Mouse (Mus musculus): Measurements from ENCODE around the gene Cdc42ep4. TPM values are rescaled to one million over a fixed set of nuclear protein-coding genes. Genes with fewer than 3 reads are reported as not detected.

The Cdc42ep4 gene
- polyA plus RNA-seq, 1 experiment, result 32.4 TPM

- Histone ChIP-seq H3K27me3 (ENCODE audit: control insufficient read depth, insufficient read depth, low read length, poor library complexity, severe bottlenecking) (no peaks in the 10 kb centered on the region), H3K36me3 (ENCODE audit: control insufficient read depth, insufficient read depth, low read length, poor library complexity, severe bottlenecking) (peaks cover 4% of the 10 kb centered on the region), H3K4me1 (ENCODE audit: control insufficient read depth, insufficient read depth, low read length) (peaks cover 2% of the 10 kb centered on the region), H3K27ac (ENCODE audit: insufficient read depth, low read length) (peak overlapping the region; percentile 78), H3K9ac (ENCODE audit: low read depth, poor library complexity, severe bottlenecking) (peak overlapping the region; percentile 86), H3K4me3 (ENCODE audit: low read depth, low read length) (peak overlapping the region; percentile 97), H3K9me3 (replicated peaks; ENCODE audit: control insufficient read depth, insufficient read depth, low read length, poor library complexity, severe bottlenecking) (no peaks in the 10 kb centered on the region)
- TF ChIP-seq EP300 (IDR thresholded peaks at IDR 0.05; ENCODE audit: insufficient read depth, low read depth, low read length) (no peak), POLR2A (IDR thresholded peaks at IDR 0.05; ENCODE audit: insufficient read depth, low read length) (no peak)
Observed at GRCm38 (mm10) chr11:113682897-113683626, 68.6 kb downstream of the Cdc42ep4 start.

GRCm38 (mm10) chr11:113681979-113682378 is 69.7 kb downstream of the Cdc42ep4 start:
- TF ChIP-seq POLR2A (IDR thresholded peaks at IDR 0.05; ENCODE audit: insufficient read depth, low read length) (no peak), CTCF (IDR thresholded peaks at IDR 0.05; ENCODE audit: low read depth, low read length) (no peak), EP300 (IDR thresholded peaks at IDR 0.05; ENCODE audit: insufficient read depth, low read depth, low read length) (no peak)
- Histone ChIP-seq H3K27ac (ENCODE audit: insufficient read depth, low read length) (no peak overlapping the region), H3K4me3 (ENCODE audit: low read depth, low read length) (no peak overlapping the region), H3K9ac (ENCODE audit: low read depth, poor library complexity, severe bottlenecking) (no peak overlapping the region), H3K27me3 (ENCODE audit: control insufficient read depth, insufficient read depth, low read length, poor library complexity, severe bottlenecking) (no peaks in the 10 kb centered on the region), H3K4me1 (ENCODE audit: control insufficient read depth, insufficient read depth, low read length) (peaks cover 2% of the 10 kb centered on the region), H3K36me3 (ENCODE audit: control insufficient read depth, insufficient read depth, low read length, poor library complexity, severe bottlenecking) (peaks cover 2% of the 10 kb centered on the region; the same call in 1 of the 2 replicates), H3K9me3 (replicated peaks; ENCODE audit: control insufficient read depth, insufficient read depth, low read length, poor library complexity, severe bottlenecking) (no peaks in the 10 kb centered on the region)

- no peak overlapping the region for H3K4me3 ChIP-seq (ENCODE audit: low read depth, low read length)
- no peaks in the 10 kb centered on the region for H3K27me3 ChIP-seq (ENCODE audit: control insufficient read depth, insufficient read depth, low read length, poor library complexity, severe bottlenecking)
- peaks cover 2% of the 10 kb centered on the region for H3K4me1 ChIP-seq (ENCODE audit: control insufficient read depth, insufficient read depth, low read length)
- H3K36me3 ChIP-seq (ENCODE audit: control insufficient read depth, insufficient read depth, low read length, poor library complexity, severe bottlenecking), result peaks cover 11% of the 10 kb centered on the region
- no peak overlapping the region for H3K27ac ChIP-seq (ENCODE audit: insufficient read depth, low read length)
- TF ChIP-seq CTCF (IDR thresholded peaks at IDR 0.05; ENCODE audit: low read depth, low read length), result no peak
- no peak for TF ChIP-seq EP300 (IDR thresholded peaks at IDR 0.05; ENCODE audit: insufficient read depth, low read depth, low read length)
- no peak for TF ChIP-seq POLR2A (IDR thresholded peaks at IDR 0.05; ENCODE audit: insufficient read depth, low read length)
- no peak overlapping the region for H3K9ac ChIP-seq (ENCODE audit: low read depth, poor library complexity, severe bottlenecking)
- no peaks in the 10 kb centered on the region for H3K9me3 ChIP-seq (replicated peaks; ENCODE audit: control insufficient read depth, insufficient read depth, low read length, poor library complexity, severe bottlenecking)
Observed at GRCm38 (mm10) chr11:113680954-113681353, 70.7 kb downstream of the Cdc42ep4 start.

GRCm38 (mm10) chr11:113678373-113678772 is 73.3 kb downstream of the Cdc42ep4 start:
- no peak for TF ChIP-seq POLR2A (IDR thresholded peaks at IDR 0.05; ENCODE audit: insufficient read depth, low read length)
- no peak for TF ChIP-seq CTCF (IDR thresholded peaks at IDR 0.05; ENCODE audit: low read depth, low read length)
- TF ChIP-seq EP300 (IDR thresholded peaks at IDR 0.05; ENCODE audit: insufficient read depth, low read depth, low read length), result no peak
- Histone ChIP-seq H3K4me1 (ENCODE audit: control insufficient read depth, insufficient read depth, low read length) (peaks cover 2% of the 10 kb centered on the region), H3K36me3 (ENCODE audit: control insufficient read depth, insufficient read depth, low read length, poor library complexity, severe bottlenecking) (peaks cover 19% of the 10 kb centered on the region), H3K27ac (ENCODE audit: insufficient read depth, low read length) (no peak overlapping the region), H3K4me3 (ENCODE audit: low read depth, low read length) (no peak overlapping the region), H3K9me3 (replicated peaks; ENCODE audit: control insufficient read depth, insufficient read depth, low read length, poor library complexity, severe bottlenecking) (no peaks in the 10 kb centered on the region), H3K9ac (ENCODE audit: low read depth, poor library complexity, severe bottlenecking) (no peak overlapping the region), H3K27me3 (ENCODE audit: control insufficient read depth, insufficient read depth, low read length, poor library complexity, severe bottlenecking) (no peaks in the 10 kb centered on the region)

- Histone ChIP-seq H3K27ac (ENCODE audit: insufficient read depth, low read length) (no peak overlapping the region), H3K36me3 (ENCODE audit: control insufficient read depth, insufficient read depth, low read length, poor library complexity, severe bottlenecking) (peaks cover 19% of the 10 kb centered on the region), H3K4me3 (ENCODE audit: low read depth, low read length) (no peak overlapping the region)
Observed at GRCm38 (mm10) chr11:113677378-113677777, 74.3 kb downstream of the Cdc42ep4 start.

More at GRCm38 (mm10) chr11:113677378-113677777, 74.3 kb downstream of the Cdc42ep4 start:
- TF ChIP-seq CTCF (IDR thresholded peaks at IDR 0.05; ENCODE audit: low read depth, low read length) (no peak), EP300 (IDR thresholded peaks at IDR 0.05; ENCODE audit: insufficient read depth, low read depth, low read length) (no peak), POLR2A (IDR thresholded peaks at IDR 0.05; ENCODE audit: insufficient read depth, low read length) (no peak)
- no peaks in the 10 kb centered on the region for H3K27me3 ChIP-seq (ENCODE audit: control insufficient read depth, insufficient read depth, low read length, poor library complexity, severe bottlenecking)
- no peak overlapping the region for H3K9ac ChIP-seq (ENCODE audit: low read depth, poor library complexity, severe bottlenecking)
- peaks cover 2% of the 10 kb centered on the region for H3K4me1 ChIP-seq (ENCODE audit: control insufficient read depth, insufficient read depth, low read length)
- H3K9me3 ChIP-seq (replicated peaks; ENCODE audit: control insufficient read depth, insufficient read depth, low read length, poor library complexity, severe bottlenecking), result no peaks in the 10 kb centered on the region

Other genes starting within 250 kb of the Cdc42ep4 start
- 0.57 TPM in 1 of 2 replicates, not detected in the other for gene Sstr2, start 132.5 kb downstream of the Cdc42ep4 start, polyA plus RNA-seq (2011; ENCODE audit: insufficient read depth, insufficient read length, low read depth, missing spikeins)
- 15.6 and 20.6 TPM in 2 replicates for gene Cog1, start 102.7 kb downstream of the Cdc42ep4 start, polyA plus RNA-seq (2011; ENCODE audit: insufficient read depth, insufficient read length, low read depth, missing spikeins)
- gene Slc39a11, start 101.8 kb downstream of the Cdc42ep4 start, polyA plus RNA-seq (2011; ENCODE audit: insufficient read depth, insufficient read length, low read depth, missing spikeins), result 7.4 and 13.5 TPM in 2 replicates
- gene Fam104a, start 67.7 kb downstream of the Cdc42ep4 start, polyA plus RNA-seq (2011; ENCODE audit: insufficient read depth, insufficient read length, low read depth, missing spikeins), result 22.8 and 23.4 TPM in 2 replicates
- 24.3 and 29.0 TPM in 2 replicates for gene D11Wsu47e, start 67.5 kb downstream of the Cdc42ep4 start, polyA plus RNA-seq (2011; ENCODE audit: insufficient read depth, insufficient read length, low read depth, missing spikeins)
- 18.0 and 18.1 TPM in 2 replicates for gene Cpsf4l, start 41.9 kb downstream of the Cdc42ep4 start, polyA plus RNA-seq (2011; ENCODE audit: insufficient read depth, insufficient read length, low read depth, missing spikeins)

Data from ES-Bruce4 (cell line).